Mouse (Mus musculus): ENCODE measurements around the gene Ptk6.
"Not testable (repeated sequence)": the region's sequence is repeated elsewhere in the genome, so short reads cannot be mapped to it uniquely, and the experiment has no call there.

Ptk6 gene

GRCm38 (mm10) chr2:181219538-181220216, 17.1 kb upstream of the Ptk6 start, which contains the start of gene Fndc11:
TSS of gene Fndc11 (plus strand) at chr2:181220013.
- in situ Hi-C loops (cut with MboI; ENCODE audit: unreplicated experiment in 2 of 2) = no loop called here

GRCm38 (mm10) chr2:181218881-181219485, 16.4 kb upstream of the Ptk6 start:
- in situ Hi-C loops (cut with MboI; ENCODE audit: unreplicated experiment in 2 of 2) = no loop called here

- in situ Hi-C loops (cut with MboI; ENCODE audit: unreplicated experiment in 2 of 2) = no loop called here
Observed at GRCm38 (mm10) chr2:181216037-181216436, 13.4 kb upstream of the Ptk6 start.

- in situ Hi-C loops (cut with MboI; ENCODE audit: unreplicated experiment in 2 of 2) = no loop called here
Observed at GRCm38 (mm10) chr2:181213021-181213445, 10.4 kb upstream of the Ptk6 start, which contains the start of gene Srms. TSS of gene Srms (minus strand) at chr2:181213185.

GRCm38 (mm10) chr2:181212389-181213020, 9.9 kb upstream of the Ptk6 start:
- in situ Hi-C loops (cut with MboI; ENCODE audit: unreplicated experiment in 2 of 2) = no loop called here

GRCm38 (mm10) chr2:181206118-181206517, 3.5 kb upstream of the Ptk6 start:
- in situ Hi-C loops (cut with MboI; ENCODE audit: unreplicated experiment in 2 of 2) = no loop called here

- in situ Hi-C loops (cut with MboI; ENCODE audit: unreplicated experiment in 2 of 2) = no loop called here
Observed at GRCm38 (mm10) chr2:181205678-181206077, 3.1 kb upstream of the Ptk6 start.

- in situ Hi-C loops (cut with MboI; ENCODE audit: unreplicated experiment in 2 of 2) = no loop called here
Observed at GRCm38 (mm10) chr2:181202886-181203285, 297 bp upstream of the Ptk6 start.

- in situ Hi-C loops (cut with MboI; ENCODE audit: unreplicated experiment in 2 of 2) = no loop called here
Observed at GRCm38 (mm10) chr2:181201606-181202005, 983 bp downstream of the Ptk6 start.

- in situ Hi-C loops (cut with MboI; ENCODE audit: unreplicated experiment in 2 of 2) = no loop called here
Observed at GRCm38 (mm10) chr2:181196628-181197300, 5.8 kb downstream of the Ptk6 start.

GRCm38 (mm10) chr2:181193044-181193443, 9.5 kb downstream of the Ptk6 start:
- in situ Hi-C loops (cut with MboI; ENCODE audit: unreplicated experiment in 2 of 2) = no loop called here

- in situ Hi-C loops (cut with MboI; ENCODE audit: unreplicated experiment in 2 of 2) = no loop called here
Observed at GRCm38 (mm10) chr2:181191936-181192335, 10.7 kb downstream of the Ptk6 start.

GRCm38 (mm10) chr2:181191385-181191784, 11.2 kb downstream of the Ptk6 start:
- in situ Hi-C loops (cut with MboI; ENCODE audit: unreplicated experiment in 2 of 2) = not testable (repeated sequence)

GRCm38 (mm10) chr2:181189321-181189720, 13.3 kb downstream of the Ptk6 start:
- in situ Hi-C loops (cut with MboI; ENCODE audit: unreplicated experiment in 2 of 2) = loop anchor here (5.0 to 10.0 kb wide), 3 partner anchors 143 to 505 kb away; partner anchors contain the start of genes Uckl1 (in 2 of the 2), Lkaaear1 (in 1 of the 2) and Rgs19 (in 1 of the 2)

- in situ Hi-C loops (cut with MboI; ENCODE audit: unreplicated experiment in 2 of 2) = loop anchor here (5.0 to 10.0 kb wide), 3 partner anchors 144 to 506 kb away; partner anchors contain the start of genes Uckl1 (in 2 of the 2), Lkaaear1 (in 1 of the 2) and Rgs19 (in 1 of the 2)
Observed at GRCm38 (mm10) chr2:181188681-181189080, 13.9 kb downstream of the Ptk6 start.

- in situ Hi-C loops (cut with MboI; ENCODE audit: unreplicated experiment in 2 of 2) = loop anchor here (5.0 to 10.0 kb wide), 3 partner anchors 145 to 507 kb away; partner anchors contain the start of genes Uckl1 (in 2 of the 2), Lkaaear1 (in 1 of the 2) and Rgs19 (in 1 of the 2)
Observed at GRCm38 (mm10) chr2:181187121-181188000, 15.2 kb downstream of the Ptk6 start, which contains the start of gene Ppdpf. TSS of gene Ppdpf (plus strand) at chr2:181187247.

GRCm38 (mm10) chr2:181186635-181187034, 16.0 kb downstream of the Ptk6 start:
- in situ Hi-C loops (cut with MboI; ENCODE audit: unreplicated experiment in 2 of 2) = loop anchor here (5.0 to 10.0 kb wide), 3 partner anchors 146 to 508 kb away; partner anchors contain the start of genes Uckl1 (in 2 of the 2), Lkaaear1 (in 1 of the 2) and Rgs19 (in 1 of the 2)

GRCm38 (mm10) chr2:181180898-181181297, 21.7 kb downstream of the Ptk6 start:
- in situ Hi-C loops (cut with MboI; ENCODE audit: unreplicated experiment in 2 of 2) = loop anchor here (10.0 kb wide), 2 partner anchors 404 to 514 kb away; partner anchors contain the start of genes Uckl1 (in 2 of the 2), Lkaaear1 (in 1 of the 2) and Rgs19 (in 1 of the 2)

GRCm38 (mm10) chr2:181178471-181178870, 24.1 kb downstream of the Ptk6 start:
- in situ Hi-C loops (cut with MboI; ENCODE audit: unreplicated experiment in 2 of 2) = no loop called here
